Mouse (Mus musculus): Measurements from ENCODE around the gene Ubr1.

Gene Ubr1

GRCm38 (mm10) chr2:120845280-120845679 lies 125.2 kb downstream of the Ubr1 start:
- TF ChIP-seq GATA4 (IDR thresholded peaks at IDR 0.05; ENCODE audit: insufficient replicate concordance, low read length) = no peak

- peak; percentile 47; the same call in 1 of the 2 replicates for TF ChIP-seq GATA4 (IDR thresholded peaks at IDR 0.05; ENCODE audit: insufficient replicate concordance, low read length)
Measured at GRCm38 (mm10) chr2:120843990-120844389, 126.5 kb downstream of the Ubr1 start.

- TF ChIP-seq GATA4 (IDR thresholded peaks at IDR 0.05; ENCODE audit: insufficient replicate concordance, low read length) = no peak
Measured at GRCm38 (mm10) chr2:120841211-120841610, 129.3 kb downstream of the Ubr1 start.

- no peak for TF ChIP-seq GATA4 (IDR thresholded peaks at IDR 0.05; ENCODE audit: insufficient replicate concordance, low read length)
Measured at GRCm38 (mm10) chr2:120835167-120835566, 135.3 kb downstream of the Ubr1 start.

- no peak for TF ChIP-seq GATA4 (IDR thresholded peaks at IDR 0.05; ENCODE audit: insufficient replicate concordance, low read length)
Measured at GRCm38 (mm10) chr2:120826936-120827638, 143.4 kb downstream of the Ubr1 start.
